Mouse (Mus musculus): ENCODE data around the gene Macf1. TPM values are rescaled to one million over a fixed set of nuclear protein-coding genes. Genes with fewer than 3 reads are reported as not detected.

Gene Macf1
- polyA plus RNA-seq, 1 experiment = 22.3 TPM

DNA sequence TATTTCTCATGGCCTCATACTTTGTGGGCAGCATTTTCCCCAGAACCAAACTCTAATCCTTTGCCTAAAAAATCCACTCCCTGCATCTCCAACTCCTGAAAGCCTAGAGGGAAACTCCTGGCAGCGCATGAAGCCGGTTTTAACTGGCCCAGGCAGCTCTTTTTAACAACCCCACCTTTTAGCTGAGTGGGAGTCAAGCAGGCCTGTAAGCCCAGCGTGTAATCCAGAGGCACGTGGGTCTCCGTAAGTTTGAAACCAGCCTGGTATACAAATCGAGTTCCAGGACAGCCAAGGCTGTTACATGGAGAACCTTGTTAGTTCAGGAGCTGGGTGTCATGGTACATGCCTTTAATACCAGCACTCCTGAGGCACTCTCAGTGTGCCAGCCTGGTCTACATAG, 14.5 kb downstream of the Macf1 start:
- Histone ChIP-seq H3K27ac (ENCODE audit: insufficient read depth, low read depth, low read length) (no peak overlapping the region), H3K27me3 (ENCODE audit: control insufficient read depth, insufficient read depth, low read length) (no peaks in the 10 kb centered on the region), H3K36me3 (ENCODE audit: control insufficient read depth, insufficient read depth, low read length) (no peaks in the 10 kb centered on the region), H3K4me1 (ENCODE audit: control insufficient read depth, insufficient read depth, insufficient read length, low read length) (peaks cover 2% of the 10 kb centered on the region; the same call in 1 of the 2 replicates), H3K4me3 (ENCODE audit: low read depth, low read length) (no peak overlapping the region)
- 77% methylated on average over 6 of the region's 6 CpGs for WGBS
- TF ChIP-seq CTCF (IDR thresholded peaks at IDR 0.05; ENCODE audit: extremely low read depth, insufficient read length, insufficient replicate concordance, low read depth, low read length) = no peak
- no peak for TF ChIP-seq POLR2A (IDR thresholded peaks at IDR 0.05; ENCODE audit: low read depth, low read length)

DNA sequence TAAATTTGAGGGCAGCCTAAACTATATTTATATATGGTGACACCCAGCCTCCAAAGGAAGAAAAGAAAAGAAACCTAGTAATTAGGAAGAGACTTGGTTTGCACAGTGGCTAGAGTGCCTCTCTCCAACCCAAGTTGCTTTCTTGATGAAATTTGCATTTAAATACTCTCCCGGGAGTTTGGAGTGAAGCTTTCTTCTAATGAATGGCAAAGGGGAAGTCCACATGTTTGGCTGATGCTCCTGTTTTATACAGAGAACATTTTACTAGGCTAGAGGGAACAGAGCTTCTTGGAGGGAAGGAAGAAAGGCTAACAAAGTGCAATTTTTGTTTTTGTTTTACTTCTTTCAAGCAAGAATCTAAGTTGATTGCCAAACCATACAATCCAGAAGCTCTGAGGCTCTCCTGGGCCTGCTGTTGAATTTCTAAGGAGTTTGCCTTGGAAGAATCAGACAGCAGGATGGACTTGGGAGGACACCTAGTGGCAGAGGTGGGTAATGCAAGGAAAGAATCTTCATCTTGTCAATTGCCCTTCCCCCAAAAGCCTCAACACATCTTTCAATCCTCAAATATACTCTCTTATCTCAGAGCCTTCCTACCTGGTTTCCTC, 16.8 kb downstream of the Macf1 start:
- H3K27me3 ChIP-seq (ENCODE audit: control insufficient read depth, insufficient read depth, low read length) = 0 out of 2 replicates have a peak, but pooled peaks cover 2% of the 10 kb centered on the region
- H3K27ac ChIP-seq (ENCODE audit: insufficient read depth, low read depth, low read length) = no peak overlapping the region
- peaks cover 2% of the 10 kb centered on the region; the same call in 1 of the 2 replicates for H3K4me1 ChIP-seq (ENCODE audit: control insufficient read depth, insufficient read depth, insufficient read length, low read length)
- WGBS = 78% methylated on average over 1 of the region's 1 CpGs
- TF ChIP-seq CTCF (IDR thresholded peaks at IDR 0.05; ENCODE audit: extremely low read depth, insufficient read length, insufficient replicate concordance, low read depth, low read length) (peak; percentile 60; the same call in 1 of the 2 replicates), POLR2A (IDR thresholded peaks at IDR 0.05; ENCODE audit: low read depth, low read length) (no peak)
- H3K4me3 ChIP-seq (ENCODE audit: low read depth, low read length) = no peak overlapping the region
- H3K36me3 ChIP-seq (ENCODE audit: control insufficient read depth, insufficient read depth, low read length) = no peaks in the 10 kb centered on the region

DNA sequence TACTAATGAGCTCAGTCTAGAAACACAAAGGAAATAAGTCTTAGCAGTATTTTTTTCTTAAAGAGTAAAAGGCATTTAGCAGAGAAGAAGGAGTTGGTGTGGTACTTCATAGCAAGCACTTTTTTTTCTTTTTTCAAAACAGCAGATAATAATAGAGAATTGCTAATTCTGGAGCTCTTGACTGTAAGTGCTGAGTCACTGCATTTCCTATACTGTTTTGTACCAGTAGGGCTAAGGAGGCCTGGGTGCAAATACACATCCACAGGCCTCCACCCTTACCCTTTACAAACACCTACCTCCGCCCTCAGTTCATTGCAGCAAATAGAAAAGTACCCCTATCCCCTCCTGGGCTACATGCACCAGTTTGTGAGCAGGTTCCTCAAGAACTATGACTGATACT, 17.6 kb downstream of the Macf1 start:
- Histone ChIP-seq H3K27ac (ENCODE audit: insufficient read depth, low read depth, low read length) (no peak overlapping the region), H3K36me3 (ENCODE audit: control insufficient read depth, insufficient read depth, low read length) (no peaks in the 10 kb centered on the region), H3K4me1 (ENCODE audit: control insufficient read depth, insufficient read depth, insufficient read length, low read length) (peaks cover 2% of the 10 kb centered on the region; the same call in 1 of the 2 replicates), H3K4me3 (ENCODE audit: low read depth, low read length) (no peak overlapping the region), H3K27me3 (ENCODE audit: control insufficient read depth, insufficient read depth, low read length) (0 out of 2 replicates have a peak, but pooled peaks cover 2% of the 10 kb centered on the region)
- TF ChIP-seq POLR2A (IDR thresholded peaks at IDR 0.05; ENCODE audit: low read depth, low read length) = no peak
- no peak for TF ChIP-seq CTCF (IDR thresholded peaks at IDR 0.05; ENCODE audit: extremely low read depth, insufficient read length, insufficient replicate concordance, low read depth, low read length)
- 86% methylated on average over 1 of the region's 1 CpGs for WGBS

DNA sequence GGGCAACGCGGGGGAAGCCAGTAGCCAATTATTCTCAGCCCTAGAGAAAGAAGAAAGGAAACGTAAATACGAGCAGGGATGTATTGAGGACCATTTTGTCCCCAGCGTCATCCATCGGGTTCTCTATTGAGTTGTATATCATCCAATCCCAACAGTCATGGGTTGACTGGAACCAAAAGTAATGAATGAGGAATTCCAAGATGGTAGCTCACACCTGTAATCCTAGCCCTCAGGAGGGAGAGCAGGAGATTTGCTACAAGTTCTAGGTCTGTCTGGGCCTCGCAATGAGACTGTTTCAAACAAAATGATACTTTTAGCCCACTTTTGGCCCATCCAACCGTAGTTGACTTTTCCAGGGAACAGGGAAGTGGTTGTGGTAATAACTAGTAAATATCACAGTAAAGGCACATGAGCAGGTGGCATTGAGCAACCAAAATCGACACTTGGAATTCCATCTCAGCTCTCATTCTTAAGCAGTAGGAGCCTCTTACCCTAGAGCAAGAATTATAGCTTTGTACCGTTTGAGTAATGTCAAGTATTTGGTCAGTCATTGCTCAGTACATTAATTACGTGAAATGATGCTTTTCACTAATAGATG, 18.4 kb downstream of the Macf1 start:
- 73% methylated on average over 11 of the region's 11 CpGs for WGBS
- H3K27ac ChIP-seq (ENCODE audit: insufficient read depth, low read depth, low read length) = no peak overlapping the region
- H3K27me3 ChIP-seq (ENCODE audit: control insufficient read depth, insufficient read depth, low read length) = 0 out of 2 replicates have a peak, but pooled peaks cover 2% of the 10 kb centered on the region
- TF ChIP-seq POLR2A (IDR thresholded peaks at IDR 0.05; ENCODE audit: low read depth, low read length) (no peak), CTCF (IDR thresholded peaks at IDR 0.05; ENCODE audit: extremely low read depth, insufficient read length, insufficient replicate concordance, low read depth, low read length) (no peak)
- H3K4me1 ChIP-seq (ENCODE audit: control insufficient read depth, insufficient read depth, insufficient read length, low read length) = peaks cover 2% of the 10 kb centered on the region; the same call in 1 of the 2 replicates
- no peaks in the 10 kb centered on the region for H3K36me3 ChIP-seq (ENCODE audit: control insufficient read depth, insufficient read depth, low read length)
- H3K4me3 ChIP-seq (ENCODE audit: low read depth, low read length) = peak overlapping the region; percentile 84

DNA sequence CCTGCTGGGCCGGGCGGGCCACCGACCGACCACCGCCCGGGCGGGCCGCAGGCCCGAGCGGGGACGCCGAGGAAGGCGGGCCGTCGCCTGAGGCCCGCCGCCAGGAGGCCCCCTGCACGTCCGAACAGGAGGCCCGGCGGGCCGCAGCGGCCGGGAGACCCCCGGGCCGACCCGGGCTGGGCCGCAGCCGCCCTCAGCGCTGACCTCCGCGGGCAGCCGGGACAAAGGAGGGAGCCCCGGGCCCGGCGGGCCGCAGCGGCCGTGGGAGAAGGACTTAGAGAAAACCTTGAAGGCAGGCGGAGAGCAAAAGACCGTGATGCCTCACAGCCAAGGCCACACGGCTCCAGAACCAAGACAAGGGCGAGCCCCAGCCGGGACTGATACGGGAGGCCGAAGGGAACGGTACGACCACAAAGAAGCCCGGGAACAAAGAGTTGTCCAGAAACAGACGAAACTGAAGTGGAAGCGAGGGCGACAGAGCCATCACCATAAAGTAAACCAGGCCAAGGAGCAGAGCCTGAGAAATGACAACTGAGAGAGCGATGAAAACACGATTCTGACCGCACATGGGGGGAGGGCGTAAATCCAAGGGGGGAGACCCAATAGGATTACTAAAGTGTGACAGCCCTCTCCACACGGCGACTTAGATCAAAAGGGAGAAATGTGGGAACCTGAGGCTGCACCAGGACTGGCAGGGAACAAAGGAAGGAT, 19.1 kb downstream of the Macf1 start:
- 2% methylated on average over 58 of the region's 58 CpGs for WGBS
- 0 out of 2 replicates have a peak, but pooled peaks cover 2% of the 10 kb centered on the region for H3K27me3 ChIP-seq (ENCODE audit: control insufficient read depth, insufficient read depth, low read length)
- peak overlapping the region; percentile 84 for H3K4me3 ChIP-seq (ENCODE audit: low read depth, low read length)
- H3K36me3 ChIP-seq (ENCODE audit: control insufficient read depth, insufficient read depth, low read length) = no peaks in the 10 kb centered on the region
- peaks cover 2% of the 10 kb centered on the region; the same call in 1 of the 2 replicates for H3K4me1 ChIP-seq (ENCODE audit: control insufficient read depth, insufficient read depth, insufficient read length, low read length)
- peak overlapping the region; percentile 38 for H3K27ac ChIP-seq (ENCODE audit: insufficient read depth, low read depth, low read length)
- TF ChIP-seq POLR2A (IDR thresholded peaks at IDR 0.05; ENCODE audit: low read depth, low read length) (no peak), CTCF (IDR thresholded peaks at IDR 0.05; ENCODE audit: extremely low read depth, insufficient read length, insufficient replicate concordance, low read depth, low read length) (0 out of 2 replicates have a peak, but pooled peaks have one; percentile 2)

DNA sequence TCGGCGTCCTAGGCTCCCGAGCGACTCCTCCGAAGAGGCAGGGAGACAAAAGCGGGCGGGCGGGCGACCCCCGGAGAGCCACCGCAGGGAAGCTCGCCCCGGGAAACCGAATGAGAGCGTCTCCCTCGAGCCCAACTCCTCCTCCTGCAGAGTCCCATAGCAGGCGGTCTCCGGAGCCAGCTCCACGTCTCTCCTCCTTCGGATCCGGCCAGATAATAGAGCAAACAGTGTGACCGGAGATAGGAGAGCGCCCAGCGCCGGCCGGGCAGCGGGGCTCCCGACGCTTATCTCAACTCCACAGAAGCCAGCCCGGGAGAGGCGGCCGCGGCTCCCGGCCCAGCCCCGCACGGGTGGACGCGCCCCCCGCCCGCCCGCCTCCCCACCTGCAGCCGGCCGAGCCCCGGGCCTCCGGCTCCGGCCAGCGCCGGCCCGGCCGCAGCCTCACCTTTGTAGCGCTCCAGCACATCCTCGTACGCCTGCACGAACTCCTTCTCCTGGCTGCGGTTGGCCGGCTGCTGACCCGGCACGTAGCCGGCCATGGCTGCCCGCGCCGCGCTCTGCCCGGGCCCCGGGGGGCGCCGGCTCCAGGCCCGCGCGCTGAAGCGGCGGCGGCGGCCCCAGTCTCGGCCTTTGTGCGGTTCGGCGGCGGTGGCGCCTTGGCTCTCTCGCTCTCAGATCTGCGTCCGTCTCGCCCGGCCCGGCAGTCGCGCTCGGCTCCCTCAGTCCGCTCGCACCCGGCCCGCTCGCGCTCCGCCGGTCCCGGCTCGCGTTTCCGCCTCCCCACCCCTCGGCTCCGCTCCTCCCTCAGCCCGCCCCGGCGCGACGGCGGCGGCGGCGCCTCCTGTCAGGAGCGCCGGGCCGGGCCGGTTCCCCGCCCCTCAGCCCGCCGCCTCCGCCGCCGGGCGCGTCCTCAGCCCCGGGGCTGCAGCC, 19.9 kb downstream of the Macf1 start:
- H3K36me3 ChIP-seq (ENCODE audit: control insufficient read depth, insufficient read depth, low read length) = no peaks in the 10 kb centered on the region
- TF ChIP-seq CTCF (IDR thresholded peaks at IDR 0.05; ENCODE audit: extremely low read depth, insufficient read length, insufficient replicate concordance, low read depth, low read length) (no peak), POLR2A (IDR thresholded peaks at IDR 0.05; ENCODE audit: low read depth, low read length) (peak; percentile 53)
- WGBS = under 1% methylated on average over 116 of the region's 125 CpGs
- peak overlapping the region; percentile 73 for H3K27ac ChIP-seq (ENCODE audit: insufficient read depth, low read depth, low read length)
- 0 out of 2 replicates have a peak, but pooled peaks cover 2% of the 10 kb centered on the region for H3K27me3 ChIP-seq (ENCODE audit: control insufficient read depth, insufficient read depth, low read length)
- H3K4me3 ChIP-seq (ENCODE audit: low read depth, low read length) = peak overlapping the region; percentile 84
- H3K4me1 ChIP-seq (ENCODE audit: control insufficient read depth, insufficient read depth, insufficient read length, low read length) = peaks cover 2% of the 10 kb centered on the region; the same call in 1 of the 2 replicates
